Mouse (Mus musculus): ENCODE measurements at regions not wholly inside any gene's neighbourhood (a gene's known extent, or its start where the extent isn't known, plus 50 kb on each side); places are given as distances from the start of the nearest gene placed in this dataset.

DNA sequence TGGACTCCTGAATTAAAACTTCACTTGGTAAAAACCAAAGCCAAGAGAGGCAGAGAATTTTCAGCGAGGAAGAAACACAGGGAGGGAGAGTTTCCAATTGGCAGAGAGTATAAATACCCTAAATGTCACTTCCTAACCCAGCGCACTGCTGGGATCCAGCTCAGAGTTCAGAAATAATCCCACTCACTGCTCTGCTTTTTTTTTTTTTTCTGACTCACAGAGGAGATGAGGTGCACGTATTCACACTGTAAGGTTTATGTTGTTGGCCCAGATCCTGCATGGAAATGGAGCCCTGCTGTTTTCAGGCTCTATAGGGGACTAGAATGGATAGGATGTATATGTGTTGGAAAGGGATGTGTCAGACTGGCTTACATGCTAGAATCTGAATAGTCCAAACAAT, 249.8 kb upstream of the Gm10131 start:
- TF ChIP-seq POLR2A (IDR thresholded peaks at IDR 0.05; ENCODE audit: extremely low read depth, insufficient read depth, low read length) (no peak), CTCF (IDR thresholded peaks at IDR 0.05; ENCODE audit: low read depth, low read length) (no peak)
